ENCODE assay signal across 9 mouse cellular contexts in genomic region chr10:83197690-83198336, GRCm38 (mm10).
DNase-seq lines count a peak whose midpoint lies in the region; ATAC-seq and TF ChIP-seq lines count a peak whose summit lies in the region.
"Had no signal": no experiment of that assay in that cellular context is flagged by ENCODE, and none has a peak within 500 bp of the region (broad histone marks: within the 10 kb centered on the region; RNA-seq: fewer than 3 reads in every experiment).

No protein-coding gene starts in this region.

- DNase-seq in midbrain, embryonic 10.5 days (ENCODE audit: low spot score), result peak; percentile 68
- DNase-seq in c-Kit-positive CD71-negative TER-119-negative erythroid progenitor cells, embryonic 14.5 days (ENCODE audit: low read depth), result peak; percentile 45
- DNase-seq in hindbrain, embryonic 14.5 days (ENCODE audit: low spot score), result peak; percentile 61
- peak; percentile 40 to 76 for DNase-seq in left cerebral cortex, postnatal 10 days (ENCODE audit: extremely low spot score in 1 of 2, low spot score in 2 of 2)
- peak; percentile 66 for DNase-seq in mesoderm, embryonic 11.5 days (ENCODE audit: low read depth, low spot score)
- DNase-seq in stomach, postnatal 0 days (ENCODE audit: low spot score), result peak; percentile 63

- no peak overlapping the region for H3K4me2 ChIP-seq in midbrain, embryonic 13.5 days (replicated peaks)
- no peak overlapping the region for H3K4me2 ChIP-seq in forebrain, embryonic 16.5 days (ENCODE audit: low read length)
- no peak overlapping the region for H3K4me2 ChIP-seq in hindbrain, embryonic 14.5 days (replicated peaks)
- no peak overlapping the region for H3K4me2 ChIP-seq in stomach, postnatal 0 days (replicated peaks; ENCODE audit: low read depth)
- H3K4me2 ChIP-seq: embryonic facial prominence, embryonic 13.5 days had no signal

- 52% methylated on average over 11 of the region's 11 CpGs for WGBS in midbrain, embryonic 10.5 days
- WGBS in midbrain, embryonic 13.5 days, result 51% methylated on average over 11 of the region's 11 CpGs
- WGBS in forebrain, embryonic 16.5 days, result 55% methylated on average over 11 of the region's 11 CpGs
- WGBS in hindbrain, embryonic 14.5 days, result 57% methylated on average over 11 of the region's 11 CpGs
- WGBS in stomach, postnatal 0 days, result 49% methylated on average over 11 of the region's 11 CpGs

- no peaks in the 10 kb centered on the region for H3K36me3 ChIP-seq in midbrain, embryonic 10.5 days
- H3K36me3 ChIP-seq in midbrain, embryonic 13.5 days, result no peaks in the 10 kb centered on the region
- no peaks in the 10 kb centered on the region for H3K36me3 ChIP-seq in forebrain, embryonic 16.5 days (ENCODE audit: control insufficient read depth, insufficient read depth)
- H3K36me3 ChIP-seq in hindbrain, embryonic 14.5 days (replicated peaks; ENCODE audit: control insufficient read depth, insufficient read depth), result no peaks in the 10 kb centered on the region
- H3K36me3 ChIP-seq in stomach, postnatal 0 days (ENCODE audit: control insufficient read depth, insufficient read depth, low read length), result no peaks in the 10 kb centered on the region
- H3K36me3 ChIP-seq: embryonic facial prominence, embryonic 13.5 days had no signal

- TF ChIP-seq CTCF in stomach, postnatal 0 days (IDR thresholded peaks at IDR 0.05; ENCODE audit: low read depth), result peak; percentile 79

- TF ChIP-seq EP300 in stomach, postnatal 0 days (optimal IDR thresholded peaks at IDR 0.05), result no peak

- no peaks in the 10 kb centered on the region for H3K27me3 ChIP-seq in midbrain, embryonic 10.5 days (ENCODE audit: low read depth, poor library complexity, severe bottlenecking)
- no peaks in the 10 kb centered on the region for H3K27me3 ChIP-seq in midbrain, embryonic 13.5 days
- H3K27me3 ChIP-seq in forebrain, embryonic 16.5 days (replicated peaks; ENCODE audit: control insufficient read depth, insufficient read depth, low read length), result no peaks in the 10 kb centered on the region
- no peaks in the 10 kb centered on the region for H3K27me3 ChIP-seq in hindbrain, embryonic 14.5 days (ENCODE audit: control insufficient read depth, insufficient read depth, low read length)
- H3K27me3 ChIP-seq in stomach, postnatal 0 days (ENCODE audit: control insufficient read depth, insufficient read depth, low read length), result no peaks in the 10 kb centered on the region
- H3K27me3 ChIP-seq: embryonic facial prominence, embryonic 13.5 days had no signal

- no peaks in the 10 kb centered on the region for H3K9me3 ChIP-seq in midbrain, embryonic 10.5 days (replicated peaks)
- no peaks in the 10 kb centered on the region for H3K9me3 ChIP-seq in midbrain, embryonic 13.5 days
- H3K9me3 ChIP-seq in forebrain, embryonic 16.5 days (ENCODE audit: control insufficient read depth, low read length), result no peaks in the 10 kb centered on the region
- H3K9me3 ChIP-seq in hindbrain, embryonic 14.5 days (ENCODE audit: control insufficient read depth, low read length), result no peaks in the 10 kb centered on the region
- H3K9me3 ChIP-seq in stomach, postnatal 0 days (ENCODE audit: control insufficient read depth, low read length), result no peaks in the 10 kb centered on the region
- H3K9me3 ChIP-seq: embryonic facial prominence, embryonic 13.5 days had no signal

- 0 out of 2 replicates have a peak, but pooled peaks cover 5% of the 10 kb centered on the region for H3K4me1 ChIP-seq in midbrain, embryonic 10.5 days
- H3K4me1 ChIP-seq in midbrain, embryonic 13.5 days (replicated peaks), result no peaks in the 10 kb centered on the region
- H3K4me1 ChIP-seq in forebrain, embryonic 16.5 days (replicated peaks; ENCODE audit: control insufficient read depth, insufficient read depth, low read length), result peaks cover 5% of the 10 kb centered on the region; the same call in 1 of the 2 replicates
- 0 out of 2 replicates have a peak, but pooled peaks cover 3% of the 10 kb centered on the region for H3K4me1 ChIP-seq in hindbrain, embryonic 14.5 days (replicated peaks; ENCODE audit: control insufficient read depth, insufficient read depth, low read length)
- no peaks in the 10 kb centered on the region for H3K4me1 ChIP-seq in stomach, postnatal 0 days (replicated peaks; ENCODE audit: control insufficient read depth, insufficient read depth)

- H3K27ac ChIP-seq in midbrain, embryonic 10.5 days (replicated peaks), result no peak overlapping the region
- H3K27ac ChIP-seq in midbrain, embryonic 13.5 days, result no peak overlapping the region
- H3K27ac ChIP-seq in forebrain, embryonic 16.5 days (ENCODE audit: low read length), result no peak overlapping the region
- no peak overlapping the region for H3K27ac ChIP-seq in hindbrain, embryonic 14.5 days
- H3K27ac ChIP-seq in stomach, postnatal 0 days (replicated peaks), result no peak overlapping the region
- H3K27ac ChIP-seq: embryonic facial prominence, embryonic 13.5 days had no signal

- intact Hi-C loops in left cerebral cortex, postnatal 10 days (cut with DNase I), result no loop called here

- H3K4me3 ChIP-seq in midbrain, embryonic 10.5 days, result no peak overlapping the region
- no peak overlapping the region for H3K4me3 ChIP-seq in midbrain, embryonic 13.5 days (replicated peaks)
- H3K4me3 ChIP-seq in forebrain, embryonic 16.5 days (replicated peaks; ENCODE audit: low read length), result no peak overlapping the region
- no peak overlapping the region for H3K4me3 ChIP-seq in hindbrain, embryonic 14.5 days (replicated peaks; ENCODE audit: low read length)
- no peak overlapping the region for H3K4me3 ChIP-seq in stomach, postnatal 0 days (ENCODE audit: low read depth, low read length)
- H3K4me3 ChIP-seq: embryonic facial prominence, embryonic 13.5 days had no signal

- no peak for ATAC-seq in midbrain, embryonic 13.5 days
- peak; percentile 15; the same call in 1 of the 2 replicates for ATAC-seq in forebrain, embryonic 16.5 days
- no peak for ATAC-seq in hindbrain, embryonic 14.5 days (ENCODE audit: low FRiP score)
- ATAC-seq in stomach, postnatal 0 days (ENCODE audit: low FRiP score, low TSS enrichment), result peak; percentile 42; the same call in 1 of the 2 replicates

- no peak overlapping the region for H3K9ac ChIP-seq in midbrain, embryonic 13.5 days (replicated peaks)
- no peak overlapping the region for H3K9ac ChIP-seq in forebrain, embryonic 16.5 days (replicated peaks; ENCODE audit: low read depth, low read length)
- H3K9ac ChIP-seq in hindbrain, embryonic 14.5 days, result no peak overlapping the region
- no peak overlapping the region for H3K9ac ChIP-seq in stomach, postnatal 0 days (ENCODE audit: low read length)
- H3K9ac ChIP-seq: embryonic facial prominence, embryonic 13.5 days had no signal

Comparison
In these comparisons a context has a peak if more than half of its experiments do, and no peak if none do; other contexts are left out.
1. ATAC-seq: peak in forebrain, embryonic 16.5 days (single experiment) and stomach, postnatal 0 days (single experiment); none in midbrain, embryonic 13.5 days (single experiment) and hindbrain, embryonic 14.5 days (single experiment).
2. Peak in every context shown above with its lines, with median percentiles within 50 percentile points of each other: DNase-seq.